Mouse (Mus musculus): ENCODE measurements around the gene Gm19935. TPM values are rescaled to one million over a fixed set of nuclear protein-coding genes. Genes with fewer than 3 reads are reported as not detected.

Gm19935 gene
- polyA plus RNA-seq, 1 experiment from 2014 or later: not detected

- WGBS: 86% methylated on average over 9 of the region's 9 CpGs
- Histone ChIP-seq H3K27me3 (no peaks in the 10 kb centered on the region), H3K27ac (no peak overlapping the region), H3K4me1 (peaks cover 3% of the 10 kb centered on the region), H3K4me3 (replicated peaks) (no peak overlapping the region), H3K36me3 (replicated peaks) (no peaks in the 10 kb centered on the region), H3K9ac (no peak overlapping the region), H3K9me3 (no peaks in the 10 kb centered on the region), H3K4me2 (no peak overlapping the region)
- no peak for ATAC-seq (ENCODE audit: low FRiP score)
These were observed 27.2 kb upstream of the Gm19935 start for GRCm38 (mm10) chr8:90844179-90844967.

DNA sequence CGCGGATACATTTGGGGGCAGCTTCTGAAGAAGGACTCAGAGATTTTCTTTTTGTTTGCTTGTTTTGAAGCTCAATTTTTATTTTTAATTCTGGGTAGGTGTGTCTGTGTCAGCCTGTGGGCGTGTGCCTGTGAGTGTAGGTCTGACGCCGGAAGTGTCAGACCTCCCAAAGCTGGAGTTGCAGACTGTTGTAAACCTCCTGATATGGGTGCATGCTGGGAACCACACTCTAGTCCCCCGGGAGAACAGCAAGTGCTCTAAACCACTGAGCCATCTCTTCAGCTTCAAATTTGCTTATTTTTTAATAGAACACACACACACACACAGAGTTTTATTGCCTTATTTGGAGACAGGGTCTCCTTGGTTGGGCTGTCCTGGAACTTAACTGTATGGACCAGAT is 25.9 kb upstream of the Gm19935 start:
- H3K4me3 ChIP-seq (replicated peaks): no peak overlapping the region
- no peaks in the 10 kb centered on the region; the same call in 1 of the 2 replicates for H3K4me1 ChIP-seq
- no peaks in the 10 kb centered on the region for H3K27me3 ChIP-seq
- H3K9me3 ChIP-seq: no peaks in the 10 kb centered on the region
- H3K9ac ChIP-seq: no peak overlapping the region
- no peak overlapping the region for H3K4me2 ChIP-seq
- H3K27ac ChIP-seq: no peak overlapping the region
- H3K36me3 ChIP-seq (replicated peaks): no peaks in the 10 kb centered on the region
- WGBS: 88% methylated on average over 6 of the region's 6 CpGs
- ATAC-seq (ENCODE audit: low FRiP score): no peak

DNA sequence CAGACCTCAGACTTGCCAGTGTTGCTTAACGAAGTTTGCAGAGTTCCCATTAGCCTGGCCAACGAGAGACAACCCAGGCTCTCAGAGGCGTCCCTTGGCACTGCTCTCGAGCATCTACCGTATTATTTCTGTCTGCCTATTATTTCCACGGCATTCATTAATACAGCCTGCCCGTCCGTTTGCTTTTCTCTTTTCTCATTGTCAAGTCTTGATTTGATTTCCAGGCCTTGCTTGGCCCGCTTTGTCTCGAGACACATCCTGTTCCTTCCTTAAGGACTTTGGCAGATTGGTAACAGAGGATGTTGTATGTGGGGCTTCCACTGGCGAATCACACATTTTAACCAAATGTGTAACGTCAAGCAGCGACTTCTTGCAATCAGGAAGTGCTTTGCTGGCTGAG is 24.1 kb upstream of the Gm19935 start:
- Histone ChIP-seq H3K27me3 (no peaks in the 10 kb centered on the region), H3K9me3 (no peaks in the 10 kb centered on the region), H3K4me3 (replicated peaks) (no peak overlapping the region), H3K4me1 (no peaks in the 10 kb centered on the region; the same call in 1 of the 2 replicates), H3K36me3 (replicated peaks) (no peaks in the 10 kb centered on the region), H3K4me2 (no peak overlapping the region), H3K27ac (no peak overlapping the region), H3K9ac (no peak overlapping the region)
- ATAC-seq (ENCODE audit: low FRiP score): no peak
- WGBS: 51% methylated on average over 13 of the region's 13 CpGs

GRCm38 (mm10) chr8:90839725-90840714 is 22.8 kb upstream of the Gm19935 start:
- Histone ChIP-seq H3K9ac (no peak overlapping the region), H3K4me1 (no peaks in the 10 kb centered on the region; the same call in 1 of the 2 replicates), H3K9me3 (no peaks in the 10 kb centered on the region), H3K27ac (no peak overlapping the region), H3K4me3 (replicated peaks) (no peak overlapping the region), H3K27me3 (no peaks in the 10 kb centered on the region), H3K36me3 (replicated peaks) (no peaks in the 10 kb centered on the region), H3K4me2 (no peak overlapping the region)
- 85% methylated on average over 11 of the region's 11 CpGs for WGBS
- ATAC-seq (ENCODE audit: low FRiP score): no peak

DNA sequence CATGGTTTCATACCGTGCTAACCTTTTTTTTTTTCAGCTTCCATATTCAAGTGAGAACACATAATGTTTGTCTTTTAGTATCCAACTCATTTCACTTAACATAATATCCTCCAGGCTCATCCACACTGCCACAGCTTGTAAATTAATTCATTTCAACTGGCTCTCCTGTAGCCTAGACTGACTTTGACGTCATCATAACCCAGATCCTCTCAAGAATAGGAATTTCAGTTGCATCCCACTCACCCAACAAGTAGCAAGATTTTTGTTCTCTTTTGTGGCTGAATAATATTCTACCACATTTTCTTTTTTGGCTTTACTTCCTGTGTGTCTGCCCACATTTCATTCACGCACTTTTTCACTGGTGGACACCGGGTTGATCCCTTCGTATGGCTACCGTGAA is 20.2 kb upstream of the Gm19935 start:
- Histone ChIP-seq H3K4me3 (replicated peaks) (no peak overlapping the region), H3K27ac (no peak overlapping the region), H3K36me3 (replicated peaks) (no peaks in the 10 kb centered on the region), H3K4me1 (no peaks in the 10 kb centered on the region; the same call in 1 of the 2 replicates), H3K9me3 (no peaks in the 10 kb centered on the region), H3K9ac (no peak overlapping the region), H3K27me3 (no peaks in the 10 kb centered on the region), H3K4me2 (no peak overlapping the region)
- WGBS: 91% methylated on average over 6 of the region's 6 CpGs
- no peak for ATAC-seq (ENCODE audit: low FRiP score)

GRCm38 (mm10) chr8:90834321-90834672 is 17.1 kb upstream of the Gm19935 start:
- Histone ChIP-seq H3K27ac (no peak overlapping the region), H3K27me3 (no peaks in the 10 kb centered on the region), H3K9ac (no peak overlapping the region), H3K9me3 (no peaks in the 10 kb centered on the region), H3K4me1 (peaks cover 4% of the 10 kb centered on the region), H3K4me2 (no peak overlapping the region), H3K36me3 (replicated peaks) (no peaks in the 10 kb centered on the region), H3K4me3 (replicated peaks) (no peak overlapping the region)
- no peak for ATAC-seq (ENCODE audit: low FRiP score)
- WGBS: 88% methylated on average over 3 of the region's 3 CpGs

DNA sequence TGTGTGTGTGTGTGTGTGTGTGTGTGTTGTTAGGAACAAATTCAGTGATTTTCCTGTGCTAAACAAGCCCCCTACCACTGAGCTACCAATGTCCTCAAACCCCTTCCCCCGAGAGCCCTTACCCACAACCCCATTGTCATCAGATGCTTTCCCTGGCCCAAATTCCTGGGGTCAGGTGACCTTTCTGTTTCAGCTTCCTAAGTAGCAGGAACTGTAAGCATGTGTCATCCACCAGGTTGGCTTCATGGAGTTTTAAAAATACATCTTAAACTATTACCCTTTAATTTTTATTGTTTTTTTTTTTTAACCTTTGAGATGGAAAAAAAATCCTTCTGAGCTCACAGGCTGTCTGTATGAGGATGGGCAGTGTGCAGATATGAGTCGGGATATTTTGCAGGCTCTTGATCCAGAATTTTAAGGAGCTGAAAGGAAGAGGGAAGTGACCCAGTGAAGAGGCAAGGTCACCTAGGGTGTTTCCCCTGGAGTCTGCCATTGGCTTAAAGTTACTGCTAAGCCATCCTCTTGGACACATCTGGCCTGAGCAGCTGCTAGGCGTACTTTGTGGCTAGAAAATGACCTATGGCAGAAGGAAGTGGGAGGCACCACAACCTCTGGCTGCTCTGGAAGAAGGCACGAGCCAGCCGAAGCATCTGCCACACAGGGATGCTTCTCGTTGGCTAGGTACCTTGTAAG is 16.6 kb upstream of the Gm19935 start:
- ATAC-seq (ENCODE audit: low FRiP score): no peak
- H3K27ac ChIP-seq: no peak overlapping the region
- WGBS: 78% methylated on average over 6 of the region's 6 CpGs

DNA sequence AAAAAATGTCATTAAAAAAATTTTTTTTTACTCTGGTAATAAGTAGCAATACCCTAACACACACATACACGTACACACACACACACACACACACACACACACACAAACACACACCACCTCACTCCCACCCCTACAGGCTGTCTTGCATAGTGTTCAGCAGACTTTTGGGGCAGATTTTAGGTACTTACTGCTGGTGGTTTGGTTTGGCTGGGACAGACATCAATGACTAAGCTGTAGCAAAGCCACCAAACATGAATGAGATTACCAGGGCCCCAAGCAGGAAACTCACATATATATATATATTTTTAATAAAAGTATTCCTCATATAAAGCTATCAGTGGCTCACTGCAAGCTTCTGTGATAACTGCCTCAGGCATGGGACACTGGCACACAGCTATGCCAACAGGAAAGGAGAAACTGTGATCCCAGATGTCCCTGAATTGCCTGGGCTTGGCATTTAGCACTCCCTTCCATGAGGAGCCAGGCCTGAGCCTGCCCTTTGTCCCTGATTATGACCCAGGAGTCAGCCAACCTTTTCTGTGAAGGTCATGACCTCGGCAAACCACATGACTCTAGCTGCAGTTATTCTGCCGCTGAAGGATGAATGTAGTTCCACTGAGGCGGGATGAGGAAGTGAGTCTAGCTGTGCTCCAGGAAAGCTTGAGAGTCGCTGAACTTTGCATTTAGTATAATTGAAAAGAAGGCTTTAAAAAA is 15.5 kb upstream of the Gm19935 start:
- no peak overlapping the region for H3K27ac ChIP-seq
- no peak overlapping the region for H3K4me2 ChIP-seq
- 41% methylated on average over 5 of the region's 5 CpGs for WGBS

More for the DNA sequence above, 16.6 kb upstream of the Gm19935 start:
- peaks cover 10% of the 10 kb centered on the region for H3K4me1 ChIP-seq
- H3K27me3 ChIP-seq: no peaks in the 10 kb centered on the region
- no peaks in the 10 kb centered on the region for H3K36me3 ChIP-seq (replicated peaks)
- H3K4me3 ChIP-seq (replicated peaks): no peak overlapping the region
- no peak overlapping the region for H3K9ac ChIP-seq
- H3K4me2 ChIP-seq: no peak overlapping the region
- H3K9me3 ChIP-seq: no peaks in the 10 kb centered on the region

GRCm38 (mm10) chr8:90830980-90831379 is 13.8 kb upstream of the Gm19935 start:
- no peak overlapping the region for H3K4me3 ChIP-seq (replicated peaks)
- H3K4me1 ChIP-seq: peaks cover 16% of the 10 kb centered on the region
- ATAC-seq (ENCODE audit: low FRiP score): no peak
- no peaks in the 10 kb centered on the region for H3K9me3 ChIP-seq
- H3K36me3 ChIP-seq (replicated peaks): no peaks in the 10 kb centered on the region
- no peak overlapping the region for H3K9ac ChIP-seq
- H3K27me3 ChIP-seq: no peaks in the 10 kb centered on the region
- no peak overlapping the region for H3K4me2 ChIP-seq
- H3K27ac ChIP-seq: no peak overlapping the region
- 69% methylated on average over 8 of the region's 8 CpGs for WGBS

More for the DNA sequence above, 15.5 kb upstream of the Gm19935 start:
- Histone ChIP-seq H3K36me3 (replicated peaks) (no peaks in the 10 kb centered on the region), H3K4me3 (replicated peaks) (no peak overlapping the region), H3K9me3 (no peaks in the 10 kb centered on the region), H3K27me3 (no peaks in the 10 kb centered on the region), H3K4me1 (peaks cover 16% of the 10 kb centered on the region), H3K9ac (no peak overlapping the region)
- ATAC-seq (ENCODE audit: low FRiP score): no peak

GRCm38 (mm10) chr8:90829825-90830224 is 12.6 kb upstream of the Gm19935 start:
- H3K36me3 ChIP-seq (replicated peaks): no peaks in the 10 kb centered on the region
- peak overlapping the region; percentile 72 for H3K4me2 ChIP-seq
- peaks cover 6% of the 10 kb centered on the region for H3K27me3 ChIP-seq
- H3K9ac ChIP-seq: no peak overlapping the region
- WGBS: 87% methylated on average over 1 of the region's 1 CpGs
- no peaks in the 10 kb centered on the region for H3K9me3 ChIP-seq
- no peak overlapping the region for H3K27ac ChIP-seq
- H3K4me3 ChIP-seq (replicated peaks): no peak overlapping the region
- no peak for ATAC-seq (ENCODE audit: low FRiP score)
- H3K4me1 ChIP-seq: peaks cover 16% of the 10 kb centered on the region

GRCm38 (mm10) chr8:90828987-90829740 is 12.0 kb upstream of the Gm19935 start:
- ATAC-seq (ENCODE audit: low FRiP score): peak; percentile 67
- Histone ChIP-seq H3K4me3 (replicated peaks) (peak overlapping the region; percentile 46), H3K9ac (peak overlapping the region; percentile 50), H3K36me3 (replicated peaks) (no peaks in the 10 kb centered on the region), H3K9me3 (no peaks in the 10 kb centered on the region), H3K27me3 (peaks cover 6% of the 10 kb centered on the region), H3K4me1 (peaks cover 16% of the 10 kb centered on the region), H3K27ac (peak overlapping the region; percentile 71), H3K4me2 (peak overlapping the region; percentile 72)
- WGBS: 2% methylated on average over 11 of the region's 11 CpGs

Measured in forebrain, embryonic 12.5 days (tissue).